Mouse (Mus musculus) CH12.LX (cell line): ENCODE measurements around the gene Hdac11. TPM values are rescaled to one million over a fixed set of nuclear protein-coding genes. Genes with fewer than 3 reads are reported as not detected.

Source experiments
- DNase-seq: peaks from one replicate; pipeline ENCODE4 v3.0.0-alpha.2; 2013; ENCODE audit errors: extremely low read depth
- H3K27ac ChIP-seq: 2 replicates; pipeline ENCODE4 v1.5.1; 2012; ENCODE audit warnings: low read depth, mild to moderate bottlenecking, control low read depth, moderate library complexity; ENCODE audit not compliant: insufficient read depth
- H3K27me3 ChIP-seq: replicated peaks from 2 replicates; pipeline ENCODE3; 2012; ENCODE audit warnings: inconsistent platforms
- H3K36me3 ChIP-seq, 2 experiments: replicated peaks in 1 of 2; 2 replicates each; pipeline versions ENCODE3 to v1.6.1; 2012; ENCODE audit warnings: inconsistent platforms in 1 of 2, low read length in 1 of 2, mild to moderate bottlenecking in 1 of 2, mixed read lengths in 1 of 2, moderate library complexity in 1 of 2; ENCODE audit not compliant: control insufficient read depth in 1 of 2, insufficient read depth in 1 of 2
- H3K4me1 ChIP-seq, 2 experiments: 2 replicates each; pipeline ENCODE4 v1.6.1; 2012; ENCODE audit warnings: inconsistent platforms in 1 of 2, moderate library complexity in 1 of 2; ENCODE audit not compliant: insufficient read depth in 2 of 2, control insufficient read depth in 1 of 2
- H3K4me2 ChIP-seq: 2 replicates; pipeline ENCODE4 v1.6.1; 2012; ENCODE audit warnings: low read depth, mild to moderate bottlenecking, control low read depth; ENCODE audit not compliant: poor library complexity, insufficient read depth, severe bottlenecking
- H3K4me3 ChIP-seq, 3 experiments: fragments of 150-350 bp in 1 of 3; sonication (generic) in 1 of 3; replicated peaks in 1 of 3; 2 replicates each; pipeline versions ENCODE3 to v1.5.1; 2011 to 2012; ENCODE audit warnings: low read depth in 2 of 3, low read length in 2 of 3, mild to moderate bottlenecking in 2 of 3, moderate library complexity in 2 of 3, control low read depth in 1 of 3, improper control_type of control experiment in 1 of 3, inconsistent platforms in 1 of 3, mixed read lengths in 1 of 3; ENCODE audit not compliant: poor library complexity in 1 of 3
- H3K79me2 ChIP-seq: replicated peaks from 2 replicates; pipeline ENCODE4 v1.6.1; 2012; ENCODE audit warnings: mild to moderate bottlenecking, moderate library complexity; ENCODE audit not compliant: control insufficient read depth, poor library complexity, insufficient read depth, severe bottlenecking; ENCODE audit errors: extremely low read depth
- H3K9ac ChIP-seq: 2 replicates; pipeline ENCODE4 v1.6.1; 2012; ENCODE audit warnings: low read depth, mild to moderate bottlenecking, control low read depth, moderate library complexity; ENCODE audit not compliant: insufficient read depth
- H3K9me3 ChIP-seq: replicated peaks from 2 replicates; pipeline ENCODE3; 2012; ENCODE audit warnings: low read length, inconsistent platforms, mixed read lengths
- BHLHE40 ChIP-seq: IDR thresholded peaks from 2 replicates; pipeline ENCODE4 v1.6.1; 2011; ENCODE audit warnings: mild to moderate bottlenecking, low read depth, low read length, improper control_type of control experiment
- CHD2 ChIP-seq: IDR thresholded peaks from 2 replicates; pipeline ENCODE4 v1.6.1; 2011; ENCODE audit warnings: low read length, improper control_type of control experiment
- EP300 ChIP-seq: IDR thresholded peaks from 2 replicates; pipeline ENCODE4 v1.6.1; 2011; ENCODE audit warnings: low read length, improper control_type of control experiment
- GABPA ChIP-seq: IDR thresholded peaks from 2 replicates; pipeline ENCODE4 v1.6.1; 2012; ENCODE audit warnings: low read depth, low read length, improper control_type of control experiment, inconsistent platforms; ENCODE audit not compliant: insufficient replicate concordance
- JUN ChIP-seq: IDR thresholded peaks from 2 replicates; pipeline ENCODE4 v1.6.1; 2011; ENCODE audit warnings: low read depth, mild to moderate bottlenecking, low read length, improper control_type of control experiment, moderate library complexity; ENCODE audit not compliant: insufficient read depth
- JUND ChIP-seq: conservative IDR thresholded peaks from 2 replicates; pipeline ENCODE4 v1.6.1; 2011; ENCODE audit warnings: low read depth, low read length, improper control_type of control experiment
- KAT2A ChIP-seq: IDR thresholded peaks from 2 replicates; pipeline ENCODE4 v1.6.1; 2012; ENCODE audit warnings: low read length, improper control_type of control experiment, inconsistent platforms; ENCODE audit not compliant: insufficient replicate concordance
- MAX ChIP-seq: IDR thresholded peaks from 2 replicates; pipeline ENCODE4 v1.6.1; 2011; ENCODE audit warnings: low read length, improper control_type of control experiment
- MAZ ChIP-seq: IDR thresholded peaks from 2 replicates; pipeline ENCODE4 v1.6.1; 2012; ENCODE audit warnings: low read depth, mild to moderate bottlenecking, inconsistent platforms, low read length, improper control_type of control experiment, moderate library complexity
- MXI1 ChIP-seq: IDR thresholded peaks from 2 replicates; pipeline ENCODE4 v1.6.1; 2011; ENCODE audit warnings: mild to moderate bottlenecking, low read depth, low read length, improper control_type of control experiment
- NELFE ChIP-seq: IDR thresholded peaks from 2 replicates; pipeline ENCODE4 v1.6.1; 2011; ENCODE audit warnings: low read depth, low read length, improper control_type of control experiment
- NRF1 ChIP-seq: IDR thresholded peaks from 2 replicates; pipeline ENCODE4 v1.6.1; 2014; ENCODE audit warnings: low read depth, mild to moderate bottlenecking, inconsistent platforms, low read length, improper control_type of control experiment, moderate library complexity
- POLR2A ChIP-seq: IDR thresholded peaks from 2 replicates; pipeline ENCODE4 v1.6.1; 2011; ENCODE audit warnings: low read depth, mild to moderate bottlenecking, improper control_type of control experiment, low read length
- RAD21 ChIP-seq: IDR thresholded peaks from 2 replicates; pipeline ENCODE4 v1.6.1; 2011; ENCODE audit warnings: low read depth, mild to moderate bottlenecking, low read length, improper control_type of control experiment, moderate library complexity
- SMC3 ChIP-seq: IDR thresholded peaks from 2 replicates; pipeline ENCODE4 v1.6.1; 2011; ENCODE audit warnings: low read depth, low read length, improper control_type of control experiment
- TCF12 ChIP-seq: IDR thresholded peaks from 2 replicates; pipeline ENCODE4 v1.6.1; 2014; ENCODE audit warnings: low read depth, mild to moderate bottlenecking, inconsistent platforms, low read length, improper control_type of control experiment
- UBTF ChIP-seq: IDR thresholded peaks from 2 replicates; pipeline ENCODE4 v1.6.1; 2012; ENCODE audit warnings: low read depth, mild to moderate bottlenecking, inconsistent platforms, low read length, improper control_type of control experiment, moderate library complexity
- dilution Hi-C: fragments of 300-500 bp; cut with MboI; formaldehyde crosslinking; loops from 2 replicates; pipeline ENCODE4 v1.14.3; 2020; ENCODE audit warnings: low sequenced_read_pairs; ENCODE audit not compliant: extremely low pct_unique_long_range_greater_than_20kb, extremely low pct_ligation_motif_present
- in situ Hi-C: fragments of 300-500 bp; cut with MboI; formaldehyde crosslinking; loops from 3 replicates; pipeline ENCODE4 v1.14.3; 2019; ENCODE audit warnings: low sequenced_read_pairs, low pct_ligation_motif_present, low pct_unique_long_range_greater_than_20kb, mixed read lengths
- polyA plus RNA-seq: library from polyadenylated mRNA; unstranded; fragments of >175 nt; gene quantifications from 2 replicates; pipeline ENCODE4 v1.2.1, GENCODE M21; 2012; ENCODE audit warnings: low read depth; ENCODE audit not compliant: insufficient read length
- total RNA-seq, 2 experiments: library from RNA; depleted of rRNA; stranded (reverse); fragments of 300-350 nt in 1 of 2; fragments of >200 nt in 1 of 2; gene quantifications; 2 replicates each; pipeline ENCODE4 v1.2.3; 2012 to 2014

Hdac11 gene
- total and polyA plus RNA-seq, 3 experiments: 0.53 to 2.1 TPM; not detected in 1

- in situ Hi-C loops: loop anchor here (25.0 kb wide), 1 partner anchor 255 kb away; the partner anchor contains the start of gene Wnt7a
- dilution Hi-C loops: no loop called here
- no peaks in the 10 kb centered on the region for H3K9me3 ChIP-seq
- H3K27ac ChIP-seq: no peak overlapping the region
- peak overlapping the region; percentile 45 to 70 (median 46) for H3K4me3 ChIP-seq
- peaks cover 84% of the 10 kb centered on the region for H3K27me3 ChIP-seq
- H3K36me3 ChIP-seq: no peaks in the 10 kb centered on the region
- H3K9ac ChIP-seq: peak overlapping the region; percentile 42
- TF ChIP-seq BHLHE40 (no peak), TCF12 (no peak), MXI1 (no peak), SMC3 (no peak), POLR2A (no peak), MAZ (no peak), MAX (no peak), CHD2 (no peak), JUN (no peak), RAD21 (no peak)
- peaks cover 6 to 11% of the 10 kb centered on the region in 2 experiments for H3K4me1 ChIP-seq
- H3K4me2 ChIP-seq: peak overlapping the region; percentile 46
- H3K79me2 ChIP-seq: no peaks in the 10 kb centered on the region
- no peak for DNase-seq
Measured at GRCm38 (mm10) chr6:91157237-91157570, 739 bp downstream of the Hdac11 start.

- Histone ChIP-seq H3K27ac (no peak overlapping the region), H3K4me1 (peaks cover 0 to 11% of the 10 kb centered on the region in 2 experiments; a peak in 3 of 4 replicates), H3K27me3 (peaks cover 77% of the 10 kb centered on the region), H3K79me2 (no peaks in the 10 kb centered on the region), H3K9ac (no peak overlapping the region), H3K4me3 (no peak overlapping the region), H3K9me3 (no peaks in the 10 kb centered on the region), H3K4me2 (no peak overlapping the region), H3K36me3 (no peaks in the 10 kb centered on the region)
- no peak for DNase-seq
- in situ Hi-C loops (loop anchor here (25.0 kb wide), 1 partner anchor 253 kb away; the partner anchor contains the start of gene Wnt7a), dilution Hi-C loops (no loop called here)
- TF ChIP-seq GABPA (no peak), NRF1 (no peak)
Measured at GRCm38 (mm10) chr6:91159047-91159446, 2.6 kb downstream of the Hdac11 start.

DNA sequence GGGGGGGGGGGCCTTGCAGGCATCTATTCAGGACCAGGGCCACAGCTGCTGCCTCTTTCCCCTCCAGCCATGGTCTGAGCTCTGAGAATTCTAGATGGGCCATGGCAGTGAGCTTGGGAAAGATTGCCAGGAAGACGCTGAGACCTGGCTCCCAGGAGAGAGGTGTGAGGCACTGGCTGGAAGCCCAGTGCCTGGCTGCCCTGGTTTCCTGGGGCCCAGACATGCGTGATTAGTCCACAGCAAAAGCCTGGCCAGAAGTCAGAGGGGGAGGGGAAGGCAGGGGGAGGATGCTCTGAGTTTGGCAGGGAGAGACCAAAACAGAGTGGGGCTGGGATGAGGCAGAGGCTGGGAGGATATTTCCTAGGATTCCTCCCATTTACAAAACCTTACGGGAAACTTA is 3.9 kb downstream of the Hdac11 start:
- Histone ChIP-seq H3K27ac (no peak overlapping the region), H3K4me2 (no peak overlapping the region), H3K9me3 (no peaks in the 10 kb centered on the region)
- in situ Hi-C loops: loop anchor here (25.0 kb wide), 1 partner anchor 252 kb away; the partner anchor contains the start of gene Wnt7a
- TF ChIP-seq KAT2A (no peak), UBTF (no peak), NELFE (no peak), BHLHE40 (no peak), TCF12 (no peak), EP300 (no peak), JUND (no peak)
- TF ChIP-seq, all 38 proteins: peak for 0
- peaks cover 0 to 11% of the 10 kb centered on the region in 2 experiments; a peak in 3 of 4 replicates for H3K4me1 ChIP-seq
- no peak for DNase-seq
- H3K36me3 ChIP-seq: no peaks in the 10 kb centered on the region
- dilution Hi-C loops: no loop called here
- H3K4me3 ChIP-seq: no peak overlapping the region
- H3K27me3 ChIP-seq: peaks cover 69% of the 10 kb centered on the region
- H3K9ac ChIP-seq: no peak overlapping the region
- no peaks in the 10 kb centered on the region for H3K79me2 ChIP-seq
